Mouse (Mus musculus) left cerebral cortex, adult 18-20 months (tissue): ENCODE data around the gene Ank3. TPM values are rescaled to one million over a fixed set of nuclear protein-coding genes. Genes with fewer than 3 reads are reported as not detected.

Experiments used
- DNase-seq, 2 experiments: peaks; one replicate each; pipeline ENCODE4 v3.0.0; 2021 to 2022; ENCODE audit warnings: low spot score in 2 of 2, mixed read lengths in 1 of 2
- total RNA-seq, 2 experiments: library from RNA; stranded (reverse); gene quantifications; 2 replicates each; pipeline ENCODE4 v1.2.3; 2021

The Ank3 gene
- total RNA-seq, 2 experiments from 2014 or later, result 407 to 424 TPM

DNA sequence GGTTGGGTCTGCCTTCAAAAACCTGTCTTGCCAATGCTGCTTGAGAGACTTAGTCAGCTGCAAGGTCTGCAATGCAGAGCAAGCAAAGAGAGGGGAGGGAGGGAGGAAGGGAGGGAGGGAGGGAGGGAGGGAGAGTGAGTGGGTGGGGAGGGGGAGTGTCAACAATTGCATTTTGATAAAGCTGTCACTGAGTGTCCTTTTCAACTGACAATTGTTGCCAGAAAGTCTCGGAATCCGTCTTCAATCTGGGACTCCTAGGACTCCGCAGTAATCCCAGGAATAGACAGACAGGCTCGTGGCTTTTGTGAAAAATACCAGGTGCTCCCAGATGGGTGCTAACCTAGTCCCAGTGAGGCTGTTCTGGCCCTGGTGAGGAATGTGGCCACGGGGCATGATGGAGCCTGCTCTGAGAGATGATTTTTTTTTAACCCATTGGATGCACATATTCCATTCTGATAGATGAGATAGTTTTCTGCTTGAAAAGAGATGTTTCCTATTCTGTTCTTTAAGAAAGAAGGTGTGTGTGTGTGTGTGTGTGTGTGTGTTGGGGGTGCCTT, 254.6 kb downstream of the Ank3 start:
- no peak for DNase-seq

- no peak for DNase-seq
These were observed 255.6 kb downstream of the Ank3 start for GRCm38 (mm10) chr10:69654176-69654575.

DNA sequence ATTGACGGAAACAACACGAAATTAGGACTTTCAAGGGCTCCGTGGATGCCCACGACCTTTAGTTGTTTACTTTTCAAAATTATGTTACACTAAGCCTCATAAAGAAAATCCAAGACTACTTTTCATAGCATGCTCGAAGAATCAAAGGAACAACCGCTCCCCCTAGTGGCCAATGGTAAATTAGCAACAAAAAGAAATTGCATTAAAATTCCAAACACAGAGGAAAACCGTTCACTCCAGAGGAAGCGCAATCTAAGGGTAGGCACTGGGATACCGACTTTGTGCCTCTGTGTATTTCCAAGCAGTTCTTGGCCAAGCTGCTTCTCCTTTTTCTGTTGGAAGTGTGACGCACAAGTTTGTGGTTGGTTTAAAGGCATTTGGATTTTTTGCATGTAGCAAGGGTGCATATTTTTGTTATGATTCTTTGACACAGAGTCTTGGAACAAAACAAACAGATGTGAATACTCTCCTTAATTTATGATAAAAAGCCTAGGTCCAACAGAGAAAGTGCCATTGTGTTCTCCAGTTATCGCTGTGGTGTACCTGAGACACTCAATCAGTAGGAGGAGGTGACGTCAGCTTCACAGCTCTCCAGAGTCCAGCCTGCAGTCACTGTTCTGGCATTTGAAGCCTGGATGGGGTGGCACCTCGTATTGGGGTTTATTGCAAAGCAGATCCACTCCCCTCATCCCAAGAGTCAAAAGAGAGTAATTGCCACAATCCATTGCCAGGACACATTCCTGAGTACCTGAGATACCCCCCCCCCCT, 256.5 kb downstream of the Ank3 start:
- DNase-seq, result peak; percentile 65 to 77

DNA sequence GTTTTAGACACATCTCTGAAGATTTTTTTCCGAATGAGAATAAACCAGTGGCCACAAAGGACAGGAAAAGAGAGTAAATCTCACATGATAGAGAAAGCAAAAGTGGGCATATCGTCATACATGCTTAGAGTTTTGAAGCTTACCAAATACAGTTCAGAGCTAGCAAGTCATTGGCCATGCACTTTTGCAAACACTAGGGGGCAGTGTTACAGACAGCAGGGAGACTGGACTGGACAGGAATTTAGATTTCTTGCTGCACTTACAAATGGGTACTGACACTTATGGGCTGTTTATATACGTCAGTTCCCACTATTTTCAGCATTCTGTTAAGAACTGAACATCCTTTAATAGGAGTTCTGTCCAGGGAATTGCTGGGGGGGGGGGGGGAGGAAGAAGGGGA, 257.7 kb downstream of the Ank3 start:
- DNase-seq, result peak; percentile 63 to 65

GRCm38 (mm10) chr10:69659818-69660217, 261.2 kb downstream of the Ank3 start:
- DNase-seq, result no peak

GRCm38 (mm10) chr10:69662338-69662737, 263.8 kb downstream of the Ank3 start:
- peak; percentile 86 to 87 for DNase-seq

DNA sequence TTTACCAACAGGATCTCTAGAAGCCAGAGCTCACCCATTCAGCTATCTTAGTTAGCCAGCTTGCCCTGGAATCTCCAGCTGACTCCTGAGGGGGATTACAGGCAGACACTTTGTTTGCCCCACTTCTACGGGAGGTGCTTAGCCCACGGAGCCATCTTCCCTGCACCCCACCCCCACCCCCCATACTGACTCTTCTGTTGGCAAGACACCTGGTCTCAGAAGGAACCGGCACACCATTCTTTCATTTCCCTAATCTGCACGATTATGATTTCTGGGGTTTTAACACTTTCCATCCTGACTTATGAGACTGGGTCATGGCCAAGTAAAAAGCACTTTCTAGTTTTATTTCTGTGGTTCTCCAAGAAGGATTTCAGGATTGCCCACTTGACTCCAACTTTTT, 268.9 kb downstream of the Ank3 start:
- no peak for DNase-seq

DNA sequence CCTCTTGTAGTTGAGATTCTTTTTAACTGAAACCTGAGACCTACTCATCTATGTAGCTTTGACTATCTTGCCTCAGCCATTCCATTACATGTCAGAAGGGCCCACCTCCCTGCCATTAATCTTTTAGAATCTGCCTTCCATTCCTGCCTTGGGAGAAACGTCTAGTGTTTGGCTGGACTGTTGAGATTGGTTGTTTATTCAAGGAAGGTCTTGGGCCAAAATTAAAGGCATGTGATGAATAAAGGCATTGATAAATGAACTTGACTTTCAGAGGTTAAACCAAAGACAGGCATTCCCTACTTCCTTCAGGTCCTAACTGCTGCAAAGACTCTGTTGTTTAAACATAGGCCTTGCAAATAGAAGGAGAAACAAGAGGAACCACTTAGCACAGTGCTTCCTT, 271.9 kb downstream of the Ank3 start:
- no peak for DNase-seq

DNA sequence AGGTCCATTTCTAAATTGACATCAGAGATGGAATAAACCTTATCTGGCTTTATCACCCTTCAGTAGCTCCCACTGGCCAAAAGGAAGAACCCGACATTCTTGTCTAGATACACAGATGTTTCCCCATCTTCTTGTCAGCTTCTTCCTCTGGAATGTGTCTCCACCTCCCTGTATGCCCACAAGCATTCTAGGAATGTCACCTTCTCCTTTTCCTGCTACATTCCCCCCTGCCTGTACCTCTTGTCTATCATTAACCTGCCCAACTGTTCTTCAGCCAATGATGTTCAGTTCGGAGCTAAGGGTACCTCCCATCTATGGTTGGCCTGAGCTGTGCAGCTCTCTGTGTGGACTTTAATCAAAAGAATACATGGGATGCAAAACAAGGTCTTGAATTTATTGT, 272.4 kb downstream of the Ank3 start:
- DNase-seq, result no peak

DNA sequence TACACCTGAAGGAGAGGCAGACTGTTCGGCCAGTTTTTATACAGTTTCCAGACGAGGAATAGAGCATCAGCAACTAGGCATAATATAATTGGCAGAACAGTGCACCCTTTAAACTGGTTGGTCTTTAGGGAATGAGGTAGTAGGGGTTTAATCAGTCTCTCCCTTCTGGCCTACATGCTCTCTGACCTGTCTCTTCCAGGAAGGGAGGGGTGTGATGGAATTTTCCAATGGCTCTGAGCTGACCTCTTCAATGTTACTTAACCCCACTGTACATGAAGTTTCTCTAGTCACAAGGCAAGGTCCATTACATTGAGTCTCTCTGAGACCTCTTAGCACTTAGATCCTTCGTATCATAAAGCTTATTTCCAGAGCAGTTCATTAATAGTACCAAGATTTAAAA, 272.9 kb downstream of the Ank3 start:
- no peak for DNase-seq

- no peak for DNase-seq
These were observed 274.0 kb downstream of the Ank3 start for GRCm38 (mm10) chr10:69672545-69672944.

- no peak for DNase-seq
These were observed 279.7 kb downstream of the Ank3 start for GRCm38 (mm10) chr10:69678230-69678629.

- DNase-seq, result no peak
These were observed 287.8 kb downstream of the Ank3 start for GRCm38 (mm10) chr10:69686336-69686735.

GRCm38 (mm10) chr10:69689096-69689495, 290.5 kb downstream of the Ank3 start:
- no peak for DNase-seq

DNA sequence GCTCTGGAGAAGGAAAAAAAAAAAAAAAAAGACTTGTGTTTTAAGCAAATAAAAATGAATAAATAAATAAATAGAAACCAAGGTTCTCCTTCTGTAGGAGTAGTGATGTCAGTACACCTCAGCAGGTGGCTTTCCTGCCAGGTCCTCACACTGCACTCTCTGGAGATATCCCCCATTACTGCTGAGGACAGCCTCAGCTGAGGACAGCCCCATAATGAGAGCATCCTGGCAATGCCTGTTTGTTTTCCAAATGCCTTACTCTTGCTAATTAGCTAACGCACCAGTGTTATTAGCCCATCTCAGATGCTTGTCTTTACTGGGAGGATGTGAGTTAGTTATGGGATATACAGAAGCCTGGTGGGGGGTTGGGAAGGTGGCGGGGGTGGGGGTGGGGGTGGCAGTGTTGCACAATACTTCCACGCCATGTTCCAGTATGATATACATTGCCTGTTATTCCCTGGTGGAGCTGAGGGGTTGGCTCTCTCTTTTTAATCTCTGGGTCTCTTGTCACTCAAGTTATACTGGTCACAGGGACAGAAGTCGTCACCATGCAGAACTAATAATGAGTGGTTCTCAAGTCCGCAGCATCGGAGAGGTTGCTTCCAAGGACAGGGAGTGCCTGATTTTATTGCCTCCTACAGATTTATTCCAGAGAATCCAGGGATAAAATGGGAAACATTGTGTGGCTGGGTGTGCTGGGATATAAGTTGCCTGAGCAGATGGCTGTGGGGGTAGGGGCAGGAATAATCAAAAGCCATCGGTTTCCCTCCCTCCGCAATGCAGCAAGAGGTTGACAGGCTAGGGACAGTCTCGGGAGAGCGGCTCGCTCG, 291.8 kb downstream of the Ank3 start:
- DNase-seq, result peak; percentile 65 to 78

- DNase-seq, result no peak
These were observed 292.4 kb downstream of the Ank3 start for GRCm38 (mm10) chr10:69690961-69691451.

- DNase-seq, result no peak
These were observed 297.4 kb downstream of the Ank3 start for GRCm38 (mm10) chr10:69696019-69696418.

DNA sequence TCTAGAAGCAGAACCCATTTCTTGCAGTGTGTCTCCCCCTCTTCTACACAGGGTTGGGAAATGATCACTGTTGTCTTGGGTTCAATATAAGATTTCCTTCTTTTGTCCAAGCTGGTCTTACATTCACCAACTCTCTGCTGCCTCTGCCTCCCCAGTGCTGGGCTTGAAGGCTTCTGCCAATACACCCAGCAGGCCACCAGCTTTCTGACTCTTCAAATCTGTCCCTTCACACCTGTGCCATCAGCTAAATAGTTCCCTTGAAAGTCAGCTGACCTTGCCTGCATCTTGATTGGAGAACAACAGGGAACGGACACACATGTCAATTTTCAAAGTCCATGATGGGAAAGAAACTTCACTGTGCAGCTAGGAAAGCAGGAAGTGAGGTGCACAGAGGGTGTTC, 300.1 kb downstream of the Ank3 start:
- DNase-seq, result no peak

DNA sequence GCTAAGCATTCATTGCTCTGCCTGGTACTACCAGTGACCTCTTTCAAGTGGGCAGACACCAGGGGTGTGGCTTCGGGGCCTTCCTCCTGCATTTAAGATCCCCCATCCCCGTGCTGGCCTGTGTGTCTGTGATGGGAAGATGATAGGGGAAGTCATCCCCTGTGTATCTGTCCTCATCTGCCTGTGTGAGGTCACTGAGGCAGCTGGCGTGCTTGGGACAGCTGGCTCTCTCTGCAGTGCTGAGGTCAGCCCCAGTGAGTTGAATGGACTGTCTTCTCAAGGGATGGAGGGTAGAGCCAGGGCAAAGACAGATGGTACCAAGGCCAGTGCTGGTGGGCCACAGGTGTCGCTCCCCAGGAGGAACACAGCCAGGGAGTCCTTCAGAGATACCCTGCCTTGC, 302.7 kb downstream of the Ank3 start:
- no peak for DNase-seq

DNA sequence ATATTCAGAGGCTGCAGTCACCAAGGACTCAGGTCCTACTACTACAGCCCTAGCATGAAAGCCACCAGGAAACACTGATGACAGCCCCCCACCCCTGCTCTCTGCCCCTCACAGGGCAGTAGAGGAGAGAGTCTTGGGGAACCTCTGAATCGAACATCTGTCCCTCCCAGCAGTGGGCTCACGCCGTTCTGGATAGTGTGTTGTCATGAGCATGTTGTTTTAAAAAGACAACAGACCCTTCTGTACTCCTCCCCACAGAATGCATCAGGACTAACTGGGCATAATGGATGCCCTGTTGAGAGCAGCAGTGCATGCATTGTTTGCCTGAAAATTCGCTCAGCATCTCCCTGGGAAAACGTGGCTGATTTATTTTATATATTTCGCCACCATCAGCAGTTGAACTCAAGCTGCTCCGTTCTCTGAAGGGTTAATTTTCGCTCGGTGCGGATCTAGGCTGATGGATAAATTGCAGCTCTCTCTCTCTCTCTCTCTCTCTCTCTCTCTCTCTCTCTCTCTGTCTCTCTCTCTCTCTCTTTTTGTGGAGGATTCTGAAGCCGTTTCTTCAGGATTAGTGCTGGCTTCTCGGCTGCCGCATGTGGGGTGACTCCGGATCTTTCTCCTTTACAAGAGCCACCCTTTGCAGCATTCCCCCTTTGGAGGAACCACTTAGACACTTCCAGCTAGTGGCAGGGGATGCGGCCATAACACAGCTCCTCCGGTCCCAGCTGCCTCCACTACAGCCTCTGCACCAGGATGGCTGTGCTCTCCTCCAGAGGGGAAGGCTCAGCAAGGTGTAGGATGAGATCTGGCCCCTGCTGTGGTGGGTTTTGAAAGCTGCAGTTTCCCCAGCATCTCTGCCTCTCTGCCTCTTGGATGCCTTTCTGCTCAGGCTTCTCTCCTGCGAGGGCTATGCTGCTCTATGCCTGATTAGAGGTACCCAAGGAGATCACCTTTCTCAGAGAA, 307.5 kb downstream of the Ank3 start:
- peak; percentile 47 to 57 for DNase-seq
